Mouse (Mus musculus) midbrain, postnatal 0 days (tissue): ENCODE results near the gene Cfap73. TPM values are rescaled to one million over a fixed set of nuclear protein-coding genes. Genes with fewer than 3 reads are reported as not detected.

Experiments used
- ATAC-seq: fragments of 200-750 bp; cut with Nextera tagmentation; 2 replicates; pipeline ENCODE4 v1.8.0; 2017; ENCODE audit warnings: moderate number of reproducible peaks, mild to moderate bottlenecking, moderate TSS enrichment, moderate library complexity; ENCODE audit not compliant: low FRiP score
- DNase-seq: peaks from one replicate; pipeline ENCODE4 v3.0.0-alpha.2; 2015; ENCODE audit warnings: low spot score
- H3K27ac ChIP-seq: fragments of 300-500 bp; sonication (generic); 2 replicates; pipeline ENCODE4 v1.5.1; 2014; ENCODE audit warnings: low read depth, mild to moderate bottlenecking, low read length, mixed read lengths
- H3K27me3 ChIP-seq: fragments of 300-500 bp; sonication (generic); 2 replicates; pipeline ENCODE4 v1.6.1; 2014; ENCODE audit warnings: low read length, control low read depth, mixed read lengths; ENCODE audit not compliant: insufficient read depth
- H3K36me3 ChIP-seq: fragments of 300-500 bp; sonication (generic); 2 replicates; pipeline ENCODE4 v1.6.1; 2014; ENCODE audit warnings: low read length, control low read depth, mixed read lengths; ENCODE audit not compliant: insufficient read depth
- H3K4me1 ChIP-seq: fragments of 300-500 bp; sonication (generic); 2 replicates; pipeline ENCODE4 v1.6.1; 2014; ENCODE audit warnings: mild to moderate bottlenecking, control low read depth, antibody characterized with exemption, low read length, mixed read lengths; ENCODE audit not compliant: insufficient read depth
- H3K4me2 ChIP-seq: fragments of 300-500 bp; sonication (generic); 2 replicates; pipeline ENCODE4 v1.6.1; 2014; ENCODE audit warnings: low read depth, mild to moderate bottlenecking, low read length, mixed read lengths; ENCODE audit not compliant: poor library complexity, severe bottlenecking
- H3K4me3 ChIP-seq: fragments of 300-500 bp; sonication (generic); 2 replicates; pipeline ENCODE4 v1.5.1; 2014; ENCODE audit warnings: low read depth, mild to moderate bottlenecking, low read length, moderate library complexity
- H3K9ac ChIP-seq: fragments of 300-500 bp; sonication (generic); replicated peaks from 2 replicates; pipeline ENCODE4 v1.6.1; 2014; ENCODE audit warnings: mild to moderate bottlenecking, low read length, moderate library complexity, mixed read lengths; ENCODE audit not compliant: poor library complexity, severe bottlenecking
- H3K9me3 ChIP-seq: fragments of 300-500 bp; sonication (generic); 2 replicates; pipeline ENCODE4 v1.6.1; 2016; ENCODE audit warnings: low read length, control low read depth
- CTCF ChIP-seq: IDR thresholded peaks from 2 replicates; pipeline ENCODE4 v1.5.1; 2016; ENCODE audit warnings: antibody characterized with exemption, mild to moderate bottlenecking
- WGBS: fragments of 180-500 bp; shearing (Covaris S2); extraction: QIAGEN DNeasy Blood & Tissue Kit; methylation state at CpG from one replicate; pipeline ENCODE4 v1.1.7; 2014; 5-methylcytosine and 5-hydroxymethylcytosine counted together
- polyA plus RNA-seq: library from polyadenylated mRNA; unstranded; fragments of >200 nt; fragmentation: Nextera tagmentation; extraction: Ambion mirVana; gene quantifications from 2 replicates; pipeline ENCODE4 v1.2.1, GENCODE M21; 2015
- total RNA-seq: library from RNA; depleted of rRNA; stranded (reverse); fragments of >200 nt; gene quantifications from 2 replicates; pipeline ENCODE4 v1.2.3, GENCODE M21; 2014

Cfap73 gene
- total and polyA plus RNA-seq, 2 experiments from 2014 or later = 0.60 to 0.62 TPM

DNA sequence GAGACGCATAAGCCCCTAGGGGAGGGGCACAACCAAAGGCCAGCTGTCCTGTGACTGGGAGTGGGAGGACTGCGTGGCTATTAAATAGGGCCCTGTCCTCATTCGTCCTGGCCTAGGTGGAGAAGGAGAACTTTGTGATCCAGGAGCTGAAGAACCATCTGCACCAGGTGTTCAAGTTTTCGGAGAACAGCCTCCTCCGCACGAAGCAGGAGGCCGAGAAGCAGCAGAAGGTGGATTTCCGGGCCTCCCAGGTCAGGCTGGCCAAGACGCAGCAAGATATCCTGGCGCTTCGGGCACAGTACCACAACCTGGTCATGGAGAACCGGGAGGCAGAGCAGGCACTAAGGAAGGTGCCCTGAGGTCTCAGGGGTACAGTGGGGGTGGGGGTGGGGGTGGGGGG is 31.8 kb downstream of the Cfap73 start:
- ATAC-seq = no peak
- H3K9ac ChIP-seq = no peak overlapping the region
- H3K4me3 ChIP-seq = no peak overlapping the region
- H3K4me1 ChIP-seq = no peaks in the 10 kb centered on the region
- WGBS = 95% methylated on average over 12 of the region's 12 CpGs
- no peaks in the 10 kb centered on the region for H3K36me3 ChIP-seq
- no peak for TF ChIP-seq CTCF
- no peaks in the 10 kb centered on the region for H3K9me3 ChIP-seq
- H3K27me3 ChIP-seq = no peaks in the 10 kb centered on the region
- H3K27ac ChIP-seq = no peak overlapping the region
- H3K4me2 ChIP-seq = no peak overlapping the region
- DNase-seq = no peak

GRCm38 (mm10) chr5:120600946-120601668 is 32.9 kb downstream of the Cfap73 start:
- no peak for DNase-seq

DNA sequence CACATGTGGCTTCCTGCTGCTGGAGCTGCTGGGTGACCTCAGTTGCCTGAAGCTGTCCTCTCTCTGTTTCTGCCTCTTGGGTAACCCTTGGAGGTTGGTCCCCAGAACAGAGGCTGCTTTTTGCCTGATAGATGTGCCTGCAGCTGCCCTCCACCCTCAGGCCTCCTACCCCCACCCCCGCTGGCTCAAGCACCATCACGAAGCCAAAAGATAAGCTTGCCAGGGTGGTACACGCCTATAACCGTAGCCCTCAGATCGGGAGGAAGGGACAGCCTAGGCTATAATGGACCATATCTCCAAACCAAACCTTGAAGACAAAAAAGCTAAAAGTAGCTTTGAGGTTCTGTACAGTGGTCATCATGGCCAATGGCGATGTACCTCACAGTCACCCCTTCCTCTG is 34.4 kb downstream of the Cfap73 start:
- ATAC-seq = no peak

More at GRCm38 (mm10) chr5:120600946-120601668, 32.9 kb downstream of the Cfap73 start:
- no peaks in the 10 kb centered on the region for H3K4me1 ChIP-seq
- H3K4me3 ChIP-seq = no peak overlapping the region
- H3K27me3 ChIP-seq = no peaks in the 10 kb centered on the region
- no peak overlapping the region for H3K9ac ChIP-seq
- H3K36me3 ChIP-seq = no peaks in the 10 kb centered on the region
- no peaks in the 10 kb centered on the region for H3K9me3 ChIP-seq
- H3K4me2 ChIP-seq = no peak overlapping the region
- ATAC-seq = no peak
- 61% methylated on average over 11 of the region's 11 CpGs for WGBS
- H3K27ac ChIP-seq = no peak overlapping the region
- TF ChIP-seq CTCF = peak; percentile 64

DNA sequence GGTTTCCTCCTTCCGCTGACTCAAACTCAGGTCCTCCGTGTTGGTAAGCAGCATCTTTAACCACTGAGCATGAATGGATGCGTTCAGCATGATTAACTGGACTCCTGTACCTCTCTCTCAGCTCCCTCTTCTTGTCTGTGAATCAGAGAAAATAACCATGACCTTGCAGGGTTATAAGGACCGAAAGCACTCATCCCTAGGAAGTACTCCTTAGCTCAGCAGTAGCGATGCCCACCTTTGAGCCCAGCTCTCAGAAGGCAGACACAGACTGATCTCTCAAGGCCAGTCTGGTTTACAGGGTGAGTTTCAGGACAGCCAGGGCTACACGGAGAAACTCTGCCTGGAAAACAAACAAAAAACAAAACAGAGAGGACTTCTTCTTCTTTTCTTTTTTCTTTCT is 39.5 kb downstream of the Cfap73 start:
- Histone ChIP-seq H3K27ac (no peak overlapping the region), H3K4me3 (no peak overlapping the region), H3K36me3 (no peaks in the 10 kb centered on the region), H3K9ac (no peak overlapping the region), H3K27me3 (no peaks in the 10 kb centered on the region), H3K9me3 (no peaks in the 10 kb centered on the region), H3K4me2 (no peak overlapping the region), H3K4me1 (no peaks in the 10 kb centered on the region)
- ATAC-seq (no peak), DNase-seq (no peak)
- TF ChIP-seq CTCF = no peak
- WGBS = 87% methylated on average over 6 of the region's 6 CpGs

More for the DNA sequence above, 34.4 kb downstream of the Cfap73 start:
- Histone ChIP-seq H3K36me3 (no peaks in the 10 kb centered on the region), H3K9me3 (no peaks in the 10 kb centered on the region), H3K4me1 (no peaks in the 10 kb centered on the region), H3K4me3 (no peak overlapping the region), H3K27ac (no peak overlapping the region), H3K9ac (no peak overlapping the region), H3K4me2 (no peak overlapping the region), H3K27me3 (no peaks in the 10 kb centered on the region)
- no peak for DNase-seq
- TF ChIP-seq CTCF = no peak
- WGBS = 93% methylated on average over 6 of the region's 6 CpGs

GRCm38 (mm10) chr5:120592141-120592540 is 41.9 kb downstream of the Cfap73 start:
- H3K27me3 ChIP-seq = no peaks in the 10 kb centered on the region
- H3K4me2 ChIP-seq = no peak overlapping the region
- H3K27ac ChIP-seq = no peak overlapping the region
- no peaks in the 10 kb centered on the region for H3K9me3 ChIP-seq
- no peak for ATAC-seq
- peak; percentile 66 for TF ChIP-seq CTCF
- no peak overlapping the region for H3K4me3 ChIP-seq
- WGBS = 75% methylated on average over 7 of the region's 7 CpGs
- H3K4me1 ChIP-seq = no peaks in the 10 kb centered on the region
- no peak overlapping the region for H3K9ac ChIP-seq
- no peaks in the 10 kb centered on the region for H3K36me3 ChIP-seq
- no peak for DNase-seq

GRCm38 (mm10) chr5:120590356-120591010 is 43.6 kb downstream of the Cfap73 start:
- no peak for DNase-seq
- no peaks in the 10 kb centered on the region for H3K27me3 ChIP-seq

More at GRCm38 (mm10) chr5:120590356-120591010, 43.6 kb downstream of the Cfap73 start:
- no peak for ATAC-seq
- TF ChIP-seq CTCF = peak; percentile 64
- H3K4me1 ChIP-seq = no peaks in the 10 kb centered on the region
- WGBS = 78% methylated on average over 16 of the region's 16 CpGs
- H3K9me3 ChIP-seq = no peaks in the 10 kb centered on the region
- no peak overlapping the region for H3K4me3 ChIP-seq
- no peaks in the 10 kb centered on the region for H3K36me3 ChIP-seq
- H3K4me2 ChIP-seq = no peak overlapping the region
- no peak overlapping the region for H3K27ac ChIP-seq
- H3K9ac ChIP-seq = no peak overlapping the region
